Mouse (Mus musculus): ENCODE data around the gene Aif1. TPM values are rescaled to one million over a fixed set of nuclear protein-coding genes. Genes with fewer than 3 reads are reported as not detected.
A peak's percentile ranks its signal among the peaks of the same experiment; 100 is the strongest.
"Not testable (repeated sequence)": the region's sequence is repeated elsewhere in the genome, so short reads cannot be mapped to it uniquely, and the experiment has no call there.

Aif1 gene
- polyA plus RNA-seq, 1 experiment from 2014 or later, result 6.2 TPM

GRCm38 (mm10) chr17:35131500-35132173, 44.2 kb downstream of the Aif1 start, which contains the start of gene Apom:
Apom (minus strand) TSS chr17:35132050.
- no peaks in the 10 kb centered on the region for H3K9me3 ChIP-seq (replicated peaks; ENCODE audit: control insufficient read depth, low read length, poor library complexity, severe bottlenecking)
- no peak within 1 kb of the TSS for H3K4me2 ChIP-seq (ENCODE audit: low read length)
- 85% methylated on average over 15 of the region's 15 CpGs for WGBS
- no peaks in the 10 kb centered on the region for H3K36me3 ChIP-seq (ENCODE audit: control insufficient read depth, insufficient read depth, low read length)
- H3K27me3 ChIP-seq (ENCODE audit: control insufficient read depth, insufficient read depth, low read depth, low read length), result no peaks in the 10 kb centered on the region
- peaks cover 19% of the 10 kb centered on the region for H3K4me1 ChIP-seq (ENCODE audit: control insufficient read depth, insufficient read depth, low read length)
- no peak for ATAC-seq
- no peak within 1 kb of the TSS for H3K4me3 ChIP-seq (ENCODE audit: low read depth, low read length)
- H3K9ac ChIP-seq (ENCODE audit: low read depth, low read length), result no peak within 1 kb of the TSS
- H3K27ac ChIP-seq (ENCODE audit: low read length), result no peak within 1 kb of the TSS

GRCm38 (mm10) chr17:35131038-35131437, 44.8 kb downstream of the Aif1 start:
- Histone ChIP-seq H3K4me3 (ENCODE audit: low read depth, low read length) (no peak overlapping the region), H3K4me1 (ENCODE audit: control insufficient read depth, insufficient read depth, low read length) (peaks cover 17% of the 10 kb centered on the region), H3K9me3 (replicated peaks; ENCODE audit: control insufficient read depth, low read length, poor library complexity, severe bottlenecking) (no peaks in the 10 kb centered on the region), H3K27me3 (ENCODE audit: control insufficient read depth, insufficient read depth, low read depth, low read length) (no peaks in the 10 kb centered on the region), H3K27ac (ENCODE audit: low read length) (no peak overlapping the region), H3K4me2 (ENCODE audit: low read length) (no peak overlapping the region), H3K9ac (ENCODE audit: low read depth, low read length) (no peak overlapping the region), H3K36me3 (ENCODE audit: control insufficient read depth, insufficient read depth, low read length) (no peaks in the 10 kb centered on the region)
- no peak for ATAC-seq
- WGBS, result 91% methylated on average over 8 of the region's 8 CpGs

GRCm38 (mm10) chr17:35128996-35129395, 46.9 kb downstream of the Aif1 start:
- Histone ChIP-seq H3K4me3 (ENCODE audit: low read depth, low read length) (no peak overlapping the region), H3K4me2 (ENCODE audit: low read length) (no peak overlapping the region), H3K9ac (ENCODE audit: low read depth, low read length) (no peak overlapping the region), H3K9me3 (replicated peaks; ENCODE audit: control insufficient read depth, low read length, poor library complexity, severe bottlenecking) (no peaks in the 10 kb centered on the region), H3K4me1 (ENCODE audit: control insufficient read depth, insufficient read depth, low read length) (peaks cover 21% of the 10 kb centered on the region), H3K27ac (ENCODE audit: low read length) (no peak overlapping the region), H3K36me3 (ENCODE audit: control insufficient read depth, insufficient read depth, low read length) (no peaks in the 10 kb centered on the region), H3K27me3 (ENCODE audit: control insufficient read depth, insufficient read depth, low read depth, low read length) (no peaks in the 10 kb centered on the region)
- 72% methylated on average over 11 of the region's 11 CpGs for WGBS
- ATAC-seq, result no peak

GRCm38 (mm10) chr17:35127017-35127416, 48.9 kb downstream of the Aif1 start:
- Histone ChIP-seq H3K9me3 (replicated peaks; ENCODE audit: control insufficient read depth, low read length, poor library complexity, severe bottlenecking) (no peaks in the 10 kb centered on the region), H3K4me1 (ENCODE audit: control insufficient read depth, insufficient read depth, low read length) (peaks cover 23% of the 10 kb centered on the region), H3K36me3 (ENCODE audit: control insufficient read depth, insufficient read depth, low read length) (no peaks in the 10 kb centered on the region), H3K27me3 (ENCODE audit: control insufficient read depth, insufficient read depth, low read depth, low read length) (no peaks in the 10 kb centered on the region), H3K27ac (ENCODE audit: low read length) (no peak overlapping the region), H3K4me2 (ENCODE audit: low read length) (peak overlapping the region; percentile 76), H3K4me3 (ENCODE audit: low read depth, low read length) (peak overlapping the region; percentile 74), H3K9ac (ENCODE audit: low read depth, low read length) (peak overlapping the region; percentile 88)
- no peak for ATAC-seq
- 70% methylated on average over 13 of the region's 13 CpGs for WGBS

- ATAC-seq, result peak; percentile 27
- H3K4me1 ChIP-seq (ENCODE audit: control insufficient read depth, insufficient read depth, low read length), result peaks cover 23% of the 10 kb centered on the region
- under 1% methylated on average over 36 of the region's 36 CpGs for WGBS
- no peaks in the 10 kb centered on the region for H3K27me3 ChIP-seq (ENCODE audit: control insufficient read depth, insufficient read depth, low read depth, low read length)
- peak within 1 kb of the TSS; percentile 74 for H3K4me3 ChIP-seq (ENCODE audit: low read depth, low read length)
- peak within 1 kb of the TSS; percentile 76 for H3K4me2 ChIP-seq (ENCODE audit: low read length)
- no peaks in the 10 kb centered on the region for H3K9me3 ChIP-seq (replicated peaks; ENCODE audit: control insufficient read depth, low read length, poor library complexity, severe bottlenecking)
- H3K27ac ChIP-seq (ENCODE audit: low read length), result peak within 1 kb of the TSS; percentile 77
- H3K36me3 ChIP-seq (ENCODE audit: control insufficient read depth, insufficient read depth, low read length), result no peaks in the 10 kb centered on the region
- peak within 1 kb of the TSS; percentile 88 for H3K9ac ChIP-seq (ENCODE audit: low read depth, low read length)
Measured at GRCm38 (mm10) chr17:35126206-35126611, 49.7 kb downstream of the Aif1 start, which contains the start of gene D17H6S53E. D17H6S53E (plus strand) TSS chr17:35126373.

- H3K27ac ChIP-seq (ENCODE audit: low read length), result no peak overlapping the region
- ATAC-seq, result no peak
- 32% methylated on average over 6 of the region's 6 CpGs for WGBS
- peak overlapping the region; percentile 76 for H3K4me2 ChIP-seq (ENCODE audit: low read length)
- peak overlapping the region; percentile 74 for H3K4me3 ChIP-seq (ENCODE audit: low read depth, low read length)
- H3K27me3 ChIP-seq (ENCODE audit: control insufficient read depth, insufficient read depth, low read depth, low read length), result no peaks in the 10 kb centered on the region
- H3K4me1 ChIP-seq (ENCODE audit: control insufficient read depth, insufficient read depth, low read length), result peaks cover 23% of the 10 kb centered on the region
- no peaks in the 10 kb centered on the region for H3K36me3 ChIP-seq (ENCODE audit: control insufficient read depth, insufficient read depth, low read length)
- H3K9me3 ChIP-seq (replicated peaks; ENCODE audit: control insufficient read depth, low read length, poor library complexity, severe bottlenecking), result no peaks in the 10 kb centered on the region
- peak overlapping the region; percentile 88 for H3K9ac ChIP-seq (ENCODE audit: low read depth, low read length)
Measured at GRCm38 (mm10) chr17:35125578-35125977, 50.3 kb downstream of the Aif1 start.

- Histone ChIP-seq H3K4me3 (ENCODE audit: low read depth, low read length) (no peak overlapping the region), H3K9ac (ENCODE audit: low read depth, low read length) (no peak overlapping the region), H3K9me3 (replicated peaks; ENCODE audit: control insufficient read depth, low read length, poor library complexity, severe bottlenecking) (no peaks in the 10 kb centered on the region), H3K27ac (ENCODE audit: low read length) (no peak overlapping the region), H3K36me3 (ENCODE audit: control insufficient read depth, insufficient read depth, low read length) (no peaks in the 10 kb centered on the region), H3K4me2 (ENCODE audit: low read length) (no peak overlapping the region), H3K27me3 (ENCODE audit: control insufficient read depth, insufficient read depth, low read depth, low read length) (no peaks in the 10 kb centered on the region), H3K4me1 (ENCODE audit: control insufficient read depth, insufficient read depth, low read length) (peaks cover 28% of the 10 kb centered on the region)
- WGBS, result 90% methylated on average over 1 of the region's 1 CpGs
- ATAC-seq, result no peak
Measured at GRCm38 (mm10) chr17:35125081-35125480, 50.8 kb downstream of the Aif1 start.

- not testable (repeated sequence) for H3K4me3 ChIP-seq (ENCODE audit: low read depth, low read length); H3K4me2 ChIP-seq (ENCODE audit: low read length); H3K9ac ChIP-seq (ENCODE audit: low read depth, low read length); H3K27me3 ChIP-seq (ENCODE audit: control insufficient read depth, insufficient read depth, low read depth, low read length); H3K9me3 ChIP-seq (replicated peaks; ENCODE audit: control insufficient read depth, low read length, poor library complexity, severe bottlenecking); H3K27ac ChIP-seq (ENCODE audit: low read length); H3K36me3 ChIP-seq (ENCODE audit: control insufficient read depth, insufficient read depth, low read length); ATAC-seq
- H3K4me1 ChIP-seq (ENCODE audit: control insufficient read depth, insufficient read depth, low read length), result peaks cover 33% of the 10 kb centered on the region
- 95% methylated on average over 12 of the region's 12 CpGs for WGBS
Measured at GRCm38 (mm10) chr17:35124261-35124896, 51.5 kb downstream of the Aif1 start.

GRCm38 (mm10) chr17:35123287-35123686, 52.6 kb downstream of the Aif1 start:
- not testable (repeated sequence) for H3K27me3 ChIP-seq (ENCODE audit: control insufficient read depth, insufficient read depth, low read depth, low read length); H3K36me3 ChIP-seq (ENCODE audit: control insufficient read depth, insufficient read depth, low read length); H3K4me2 ChIP-seq (ENCODE audit: low read length); H3K9ac ChIP-seq (ENCODE audit: low read depth, low read length); ATAC-seq; H3K4me3 ChIP-seq (ENCODE audit: low read depth, low read length); H3K9me3 ChIP-seq (replicated peaks; ENCODE audit: control insufficient read depth, low read length, poor library complexity, severe bottlenecking); H3K27ac ChIP-seq (ENCODE audit: low read length)
- WGBS, result 91% methylated on average over 9 of the region's 9 CpGs
- peaks cover 33% of the 10 kb centered on the region for H3K4me1 ChIP-seq (ENCODE audit: control insufficient read depth, insufficient read depth, low read length)

All from midbrain, embryonic 16.5 days (tissue).